Mouse (Mus musculus): Measurements from ENCODE around the gene Lgi4. TPM values are rescaled to one million over a fixed set of nuclear protein-coding genes. Genes with fewer than 3 reads are reported as not detected.

The Lgi4 gene
- polyA plus RNA-seq, 1 experiment from 2014 or later: 1.0 TPM

- Histone ChIP-seq H3K4me3 (ENCODE audit: low read depth, low read length) (no peak overlapping the region), H3K27me3 (ENCODE audit: control insufficient read depth, insufficient read depth, low read length) (no peaks in the 10 kb centered on the region), H3K36me3 (ENCODE audit: control insufficient read depth, insufficient read depth, low read length) (no peaks in the 10 kb centered on the region), H3K4me2 (replicated peaks; ENCODE audit: low read depth, low read length) (no peak overlapping the region), H3K9me3 (ENCODE audit: control insufficient read depth, low read length) (no peaks in the 10 kb centered on the region), H3K4me1 (replicated peaks; ENCODE audit: control insufficient read depth, insufficient read depth, low read length) (no peaks in the 10 kb centered on the region), H3K9ac (ENCODE audit: low read depth, low read length) (no peak overlapping the region), H3K27ac (ENCODE audit: low read depth, low read length) (no peak overlapping the region; the same call in 1 of the 2 replicates)
- DNase-seq (ENCODE audit: low spot score) (no peak), ATAC-seq (ENCODE audit: low FRiP score) (no peak)
- 90% methylated on average over 7 of the region's 7 CpGs for WGBS
Observed at GRCm38 (mm10) chr7:31060621-31061010, 1.5 kb downstream of the Lgi4 start.

- Histone ChIP-seq H3K4me2 (replicated peaks; ENCODE audit: low read depth, low read length) (no peak overlapping the region), H3K27me3 (ENCODE audit: control insufficient read depth, insufficient read depth, low read length) (no peaks in the 10 kb centered on the region), H3K4me3 (ENCODE audit: low read depth, low read length) (no peak overlapping the region), H3K9ac (ENCODE audit: low read depth, low read length) (no peak overlapping the region), H3K9me3 (ENCODE audit: control insufficient read depth, low read length) (no peaks in the 10 kb centered on the region), H3K27ac (ENCODE audit: low read depth, low read length) (no peak overlapping the region), H3K4me1 (replicated peaks; ENCODE audit: control insufficient read depth, insufficient read depth, low read length) (no peaks in the 10 kb centered on the region), H3K36me3 (ENCODE audit: control insufficient read depth, insufficient read depth, low read length) (no peaks in the 10 kb centered on the region)
- 84% methylated on average over 12 of the region's 12 CpGs for WGBS
- DNase-seq (ENCODE audit: low spot score) (no peak), ATAC-seq (ENCODE audit: low FRiP score) (no peak)
Observed at GRCm38 (mm10) chr7:31063074-31063560, 4.0 kb downstream of the Lgi4 start.

GRCm38 (mm10) chr7:31067836-31068235 is 8.7 kb downstream of the Lgi4 start:
- H3K9ac ChIP-seq (ENCODE audit: low read depth, low read length): no peak overlapping the region

GRCm38 (mm10) chr7:31069491-31069890 is 10.3 kb downstream of the Lgi4 start:
- WGBS: 86% methylated on average over 14 of the region's 14 CpGs

More at GRCm38 (mm10) chr7:31067836-31068235, 8.7 kb downstream of the Lgi4 start:
- Histone ChIP-seq H3K27ac (ENCODE audit: low read depth, low read length) (no peak overlapping the region), H3K27me3 (ENCODE audit: control insufficient read depth, insufficient read depth, low read length) (no peaks in the 10 kb centered on the region), H3K4me3 (ENCODE audit: low read depth, low read length) (no peak overlapping the region), H3K36me3 (ENCODE audit: control insufficient read depth, insufficient read depth, low read length) (no peaks in the 10 kb centered on the region), H3K4me2 (replicated peaks; ENCODE audit: low read depth, low read length) (no peak overlapping the region), H3K9me3 (ENCODE audit: control insufficient read depth, low read length) (no peaks in the 10 kb centered on the region), H3K4me1 (replicated peaks; ENCODE audit: control insufficient read depth, insufficient read depth, low read length) (no peaks in the 10 kb centered on the region; the same call in 1 of the 2 replicates)
- no peak for DNase-seq (ENCODE audit: low spot score)
- ATAC-seq (ENCODE audit: low FRiP score): no peak
- 57% methylated on average over 5 of the region's 5 CpGs for WGBS

GRCm38 (mm10) chr7:31070324-31070723 is 11.2 kb downstream of the Lgi4 start:
- H3K4me1 ChIP-seq (replicated peaks; ENCODE audit: control insufficient read depth, insufficient read depth, low read length): no peaks in the 10 kb centered on the region; the same call in 1 of the 2 replicates
- no peaks in the 10 kb centered on the region for H3K36me3 ChIP-seq (ENCODE audit: control insufficient read depth, insufficient read depth, low read length)
- DNase-seq (ENCODE audit: low spot score) (no peak), ATAC-seq (ENCODE audit: low FRiP score) (no peak)
- H3K9ac ChIP-seq (ENCODE audit: low read depth, low read length): no peak overlapping the region
- H3K27me3 ChIP-seq (ENCODE audit: control insufficient read depth, insufficient read depth, low read length): no peaks in the 10 kb centered on the region
- H3K4me3 ChIP-seq (ENCODE audit: low read depth, low read length): no peak overlapping the region
- H3K27ac ChIP-seq (ENCODE audit: low read depth, low read length): no peak overlapping the region
- H3K9me3 ChIP-seq (ENCODE audit: control insufficient read depth, low read length): no peaks in the 10 kb centered on the region
- 84% methylated on average over 6 of the region's 6 CpGs for WGBS
- no peak overlapping the region for H3K4me2 ChIP-seq (replicated peaks; ENCODE audit: low read depth, low read length)

More at GRCm38 (mm10) chr7:31069491-31069890, 10.3 kb downstream of the Lgi4 start:
- H3K4me1 ChIP-seq (replicated peaks; ENCODE audit: control insufficient read depth, insufficient read depth, low read length): no peaks in the 10 kb centered on the region; the same call in 1 of the 2 replicates
- H3K9ac ChIP-seq (ENCODE audit: low read depth, low read length): no peak overlapping the region
- no peaks in the 10 kb centered on the region for H3K36me3 ChIP-seq (ENCODE audit: control insufficient read depth, insufficient read depth, low read length)
- H3K27me3 ChIP-seq (ENCODE audit: control insufficient read depth, insufficient read depth, low read length): no peaks in the 10 kb centered on the region
- no peak for DNase-seq (ENCODE audit: low spot score)
- no peak overlapping the region for H3K4me3 ChIP-seq (ENCODE audit: low read depth, low read length)
- H3K9me3 ChIP-seq (ENCODE audit: control insufficient read depth, low read length): no peaks in the 10 kb centered on the region
- ATAC-seq (ENCODE audit: low FRiP score): no peak
- H3K27ac ChIP-seq (ENCODE audit: low read depth, low read length): no peak overlapping the region
- no peak overlapping the region for H3K4me2 ChIP-seq (replicated peaks; ENCODE audit: low read depth, low read length)

- Histone ChIP-seq H3K36me3 (ENCODE audit: control insufficient read depth, insufficient read depth, low read length) (no peaks in the 10 kb centered on the region), H3K4me3 (ENCODE audit: low read depth, low read length) (no peak overlapping the region), H3K4me2 (replicated peaks; ENCODE audit: low read depth, low read length) (no peak overlapping the region), H3K27ac (ENCODE audit: low read depth, low read length) (0 out of 2 replicates have a peak overlapping the region, but pooled peaks have one; percentile 17), H3K27me3 (ENCODE audit: control insufficient read depth, insufficient read depth, low read length) (no peaks in the 10 kb centered on the region), H3K9me3 (ENCODE audit: control insufficient read depth, low read length) (no peaks in the 10 kb centered on the region), H3K9ac (ENCODE audit: low read depth, low read length) (no peak overlapping the region), H3K4me1 (replicated peaks; ENCODE audit: control insufficient read depth, insufficient read depth, low read length) (no peaks in the 10 kb centered on the region; the same call in 1 of the 2 replicates)
- DNase-seq (ENCODE audit: low spot score): no peak
- WGBS: 51% methylated on average over 9 of the region's 9 CpGs
- no peak; the same call in 1 of the 2 replicates for ATAC-seq (ENCODE audit: low FRiP score)
Observed at GRCm38 (mm10) chr7:31072326-31072725, 13.2 kb downstream of the Lgi4 start.

GRCm38 (mm10) chr7:31073546-31073945 is 14.4 kb downstream of the Lgi4 start:
- ATAC-seq (ENCODE audit: low FRiP score) (no peak), DNase-seq (ENCODE audit: low spot score) (no peak)

GRCm38 (mm10) chr7:31074061-31074712 is 15.0 kb downstream of the Lgi4 start:
- Histone ChIP-seq H3K27me3 (ENCODE audit: control insufficient read depth, insufficient read depth, low read length) (no peaks in the 10 kb centered on the region), H3K9ac (ENCODE audit: low read depth, low read length) (no peak overlapping the region), H3K4me2 (replicated peaks; ENCODE audit: low read depth, low read length) (no peak overlapping the region), H3K9me3 (ENCODE audit: control insufficient read depth, low read length) (no peaks in the 10 kb centered on the region), H3K4me3 (ENCODE audit: low read depth, low read length) (no peak overlapping the region), H3K4me1 (replicated peaks; ENCODE audit: control insufficient read depth, insufficient read depth, low read length) (no peaks in the 10 kb centered on the region; the same call in 1 of the 2 replicates), H3K27ac (ENCODE audit: low read depth, low read length) (no peak overlapping the region), H3K36me3 (ENCODE audit: control insufficient read depth, insufficient read depth, low read length) (no peaks in the 10 kb centered on the region)
- DNase-seq (ENCODE audit: low spot score) (no peak), ATAC-seq (ENCODE audit: low FRiP score) (peak; percentile 33; the same call in 1 of the 2 replicates)
- WGBS: 71% methylated on average over 7 of the region's 7 CpGs

More at GRCm38 (mm10) chr7:31073546-31073945, 14.4 kb downstream of the Lgi4 start:
- Histone ChIP-seq H3K9ac (ENCODE audit: low read depth, low read length) (no peak overlapping the region), H3K27ac (ENCODE audit: low read depth, low read length) (no peak overlapping the region), H3K4me3 (ENCODE audit: low read depth, low read length) (no peak overlapping the region), H3K27me3 (ENCODE audit: control insufficient read depth, insufficient read depth, low read length) (no peaks in the 10 kb centered on the region), H3K9me3 (ENCODE audit: control insufficient read depth, low read length) (no peaks in the 10 kb centered on the region), H3K4me1 (replicated peaks; ENCODE audit: control insufficient read depth, insufficient read depth, low read length) (no peaks in the 10 kb centered on the region; the same call in 1 of the 2 replicates), H3K36me3 (ENCODE audit: control insufficient read depth, insufficient read depth, low read length) (no peaks in the 10 kb centered on the region), H3K4me2 (replicated peaks; ENCODE audit: low read depth, low read length) (no peak overlapping the region)

GRCm38 (mm10) chr7:31074713-31075069 is 15.5 kb downstream of the Lgi4 start:
- no peak overlapping the region for H3K27ac ChIP-seq (ENCODE audit: low read depth, low read length)
- ATAC-seq (ENCODE audit: low FRiP score): no peak
- WGBS: 86% methylated on average over 5 of the region's 5 CpGs

More at GRCm38 (mm10) chr7:31074713-31075069, 15.5 kb downstream of the Lgi4 start:
- no peaks in the 10 kb centered on the region; the same call in 1 of the 2 replicates for H3K4me1 ChIP-seq (replicated peaks; ENCODE audit: control insufficient read depth, insufficient read depth, low read length)
- no peaks in the 10 kb centered on the region for H3K36me3 ChIP-seq (ENCODE audit: control insufficient read depth, insufficient read depth, low read length)
- H3K27me3 ChIP-seq (ENCODE audit: control insufficient read depth, insufficient read depth, low read length): no peaks in the 10 kb centered on the region
- no peak for DNase-seq (ENCODE audit: low spot score)
- no peak overlapping the region for H3K4me3 ChIP-seq (ENCODE audit: low read depth, low read length)
- H3K9me3 ChIP-seq (ENCODE audit: control insufficient read depth, low read length): no peaks in the 10 kb centered on the region
- no peak overlapping the region for H3K9ac ChIP-seq (ENCODE audit: low read depth, low read length)
- H3K4me2 ChIP-seq (replicated peaks; ENCODE audit: low read depth, low read length): no peak overlapping the region

All from hindbrain, embryonic 11.5 days (tissue).